Comparison of ENCODE assay signal across 8 mouse cellular contexts in genomic region chr2:180104659-180105377, GRCm38 (mm10). TPM values are rescaled to one million over a fixed set of nuclear protein-coding genes. Genes with fewer than 3 reads are reported as not detected.
DNase-seq lines count a peak whose midpoint lies in the region; ATAC-seq and TF ChIP-seq lines count a peak whose summit lies in the region.

No protein-coding gene starts in this region.

- H3K9me3 ChIP-seq in E14TG2a.4 (ENCODE audit: low read length) = no peaks in the 10 kb centered on the region
- no peaks in the 10 kb centered on the region for H3K9me3 ChIP-seq in forebrain, embryonic 15.5 days
- H3K9me3 ChIP-seq in liver, embryonic 14.5 days (ENCODE audit: control insufficient read depth, low read length) = no peaks in the 10 kb centered on the region

- WGBS in forebrain, embryonic 15.5 days = 9% methylated on average over 24 of the region's 24 CpGs
- WGBS in liver, embryonic 14.5 days (ENCODE audit: insufficient replicate concordance) = 9% methylated on average over 24 of the region's 24 CpGs

- no peak for TF ChIP-seq EP300 in liver, embryonic 14.5 days (IDR thresholded peaks at IDR 0.05; ENCODE audit: low read depth)

- H3K4me1 ChIP-seq in E14TG2a.4 (replicated peaks; ENCODE audit: low read depth, low read length) = peaks cover 61% of the 10 kb centered on the region
- H3K4me1 ChIP-seq in forebrain, embryonic 15.5 days = peaks cover 36% of the 10 kb centered on the region
- H3K4me1 ChIP-seq in liver, embryonic 14.5 days (replicated peaks; ENCODE audit: control insufficient read depth in 2 of 2, insufficient read depth in 2 of 2, low read length in 1 of 2) = no peaks in the 10 kb centered on the region

- peak; percentile 97 for DNase-seq in heart, adult 11 months
- no peak for DNase-seq in heart, postnatal 4 days
- DNase-seq in liver, embryonic 14.5 days (ENCODE audit: low read depth in 3 of 3, low spot score in 3 of 3) = no peak
- no peak for DNase-seq in ovary, postnatal 14 days (ENCODE audit: low spot score)
- DNase-seq in urinary bladder, adult 2 months (ENCODE audit: low spot score) = no peak
- DNase-seq in adrenal gland, adult 18-20 months (ENCODE audit: low spot score in 2 of 2) = no peak

- peak overlapping the region; percentile 92 for H3K4me2 ChIP-seq in forebrain, embryonic 15.5 days (replicated peaks)
- peak overlapping the region; percentile 60 for H3K4me2 ChIP-seq in liver, embryonic 14.5 days (ENCODE audit: low read depth)

- ATAC-seq in forebrain, embryonic 15.5 days (replicated peaks) = peak; percentile 5; the same call in 1 of the 2 replicates
- ATAC-seq in liver, embryonic 14.5 days (ENCODE audit: insufficient read depth) = peak; percentile 34

- peak overlapping the region; percentile 42 for H3K9ac ChIP-seq in forebrain, embryonic 15.5 days (replicated peaks)
- H3K9ac ChIP-seq in liver, embryonic 14.5 days (replicated peaks) = no peak overlapping the region

- no peak overlapping the region for H3K27ac ChIP-seq in forebrain, embryonic 15.5 days (replicated peaks)
- H3K27ac ChIP-seq in liver, embryonic 14.5 days = no peak overlapping the region

- no peak for TF ChIP-seq CTCF in E14TG2a.4 (conservative IDR thresholded peaks at IDR 0.05; ENCODE audit: low read length)
- no peak for TF ChIP-seq CTCF in liver, embryonic 14.5 days (IDR thresholded peaks at IDR 0.05; ENCODE audit: low read depth)

- no peaks in the 10 kb centered on the region for H3K36me3 ChIP-seq in E14TG2a.4 (ENCODE audit: insufficient read depth, low read length)
- no peaks in the 10 kb centered on the region for H3K36me3 ChIP-seq in forebrain, embryonic 15.5 days
- H3K36me3 ChIP-seq in liver, embryonic 14.5 days (replicated peaks; ENCODE audit: control insufficient read depth, insufficient read depth, low read depth) = no peaks in the 10 kb centered on the region

- peaks cover 67% of the 10 kb centered on the region for H3K27me3 ChIP-seq in E14TG2a.4 (ENCODE audit: insufficient read depth, low read length)
- peaks cover 42% of the 10 kb centered on the region for H3K27me3 ChIP-seq in forebrain, embryonic 15.5 days
- peaks cover 62% of the 10 kb centered on the region for H3K27me3 ChIP-seq in liver, embryonic 14.5 days (ENCODE audit: control insufficient read depth, insufficient read depth, low read length)

- H3K4me3 ChIP-seq in E14TG2a.4 (replicated peaks; ENCODE audit: low read length) = peak overlapping the region; percentile 93
- peak overlapping the region; percentile 55 for H3K4me3 ChIP-seq in forebrain, embryonic 15.5 days
- no peak overlapping the region; a peak in 1 of 4 replicates for H3K4me3 ChIP-seq in liver, embryonic 14.5 days (ENCODE audit: insufficient read depth in 1 of 2, low read depth in 2 of 2, low read length in 2 of 2)

RNA-seq across cellular contexts. Expression of gene Hrh3, which starts 0.5 kb away (rescaled TPM):
- not detected for total RNA-seq in heart, postnatal 4 days (2021)
- polyA plus RNA-seq in forebrain, embryonic 15.5 days (2015; fragmentation: Nextera tagmentation; extraction: Ambion mirVana) = 2.3 and 2.7 TPM in 2 replicates
- 0.02 TPM in 1 of 2 replicates, not detected in the other for polyA plus RNA-seq in liver, embryonic 14.5 days (2012; rRNA removed)
- not detected in 2 replicates for polyA plus RNA-seq in liver, embryonic 14.5 days (2014; fragmentation: Nextera tagmentation; extraction: Ambion mirVana)
- polyA plus RNA-seq in urinary bladder, adult 2 months (2012; rRNA removed) = 2.9 and 3.2 TPM in 2 replicates
- total RNA-seq in adrenal gland, adult 18-20 months (2021) = under 1 TPM in 1 of 2 experiments, not detected in 1; 0.10 TPM

RNA-seq across cellular contexts. Expression of gene Osbpl2, which starts 14.3 kb away (rescaled TPM):
- 10 to 100 TPM; 28.5 to 28.6 TPM for total RNA-seq in heart, postnatal 4 days (2021)
- 66.3 and 67.3 TPM in 2 replicates for polyA plus RNA-seq in forebrain, embryonic 15.5 days (2015; fragmentation: Nextera tagmentation; extraction: Ambion mirVana)
- polyA plus RNA-seq in liver, embryonic 14.5 days (2012; rRNA removed) = 3.3 and 4.4 TPM in 2 replicates
- 7.9 and 8.4 TPM in 2 replicates for polyA plus RNA-seq in liver, embryonic 14.5 days (2014; fragmentation: Nextera tagmentation; extraction: Ambion mirVana)
- 87.1 and 92.1 TPM in 2 replicates for polyA plus RNA-seq in urinary bladder, adult 2 months (2012; rRNA removed)
- total RNA-seq in adrenal gland, adult 18-20 months (2021) = 10 to 100 TPM; 36.9 to 37.5 TPM

RNA-seq across cellular contexts. Expression of gene Mtg2, which starts 34.4 kb away (rescaled TPM):
- total RNA-seq in heart, postnatal 4 days (2021) = 10 to 100 TPM; 14.2 to 16.5 TPM
- polyA plus RNA-seq in forebrain, embryonic 15.5 days (2015; fragmentation: Nextera tagmentation; extraction: Ambion mirVana) = 35.6 and 38.5 TPM in 2 replicates
- polyA plus RNA-seq in liver, embryonic 14.5 days (2012; rRNA removed) = 7.7 and 8.5 TPM in 2 replicates
- polyA plus RNA-seq in liver, embryonic 14.5 days (2014; fragmentation: Nextera tagmentation; extraction: Ambion mirVana) = 9.9 and 10.7 TPM in 2 replicates
- 25.0 and 33.0 TPM in 2 replicates for polyA plus RNA-seq in urinary bladder, adult 2 months (2012; rRNA removed)
- total RNA-seq in adrenal gland, adult 18-20 months (2021) = 10 to 100 TPM; 14.6 to 15.3 TPM

Comparison
In these comparisons a context has a peak if more than half of its experiments do, and no peak if none do; other contexts are left out.
1. H3K4me3 ChIP-seq: peak in E14TG2a.4 (single experiment) and forebrain, embryonic 15.5 days (single experiment); none in liver, embryonic 14.5 days (0 of 2).